Mouse (Mus musculus) embryonic stem cell, embryonic (primary cell): ENCODE measurements at regions not wholly inside any gene's neighbourhood (a gene's known extent, or its start where the extent isn't known, plus 50 kb on each side); places are given as distances from the start of the nearest gene placed in this dataset.

ENCODE experiments used
- CTCF ChIA-PET, 4 experiments: fragments of 300-600 bp in 2 of 4; fragments of 350-600 bp in 2 of 4; sonication (Branson Sonifier 250); formaldehyde crosslinking; loops; one replicate each; lab custom pipeline; 2022; ENCODE audit warnings: inconsistent platforms in 2 of 4; lab: Charles Lee
- POLR2A ChIA-PET, 4 experiments: fragments of 300-600 bp in 2 of 4; fragments of 350-600 bp in 2 of 4; sonication (Branson Sonifier 250); formaldehyde crosslinking; loops; one replicate each; lab custom pipeline; 2022; ENCODE audit warnings: antibody characterized with exemption in 4 of 4, inconsistent platforms in 1 of 4; lab: Charles Lee

GRCm38 (mm10) chr15:15329796-15330195, 1398.8 kb upstream of the Cdh9 start:
- POLR2A ChIA-PET: no interaction called here
- CTCF ChIA-PET: no interaction called here

GRCm38 (mm10) chr15:15331947-15332346, 1396.6 kb upstream of the Cdh9 start:
- POLR2A ChIA-PET: no interaction called here
- CTCF ChIA-PET: no interaction called here

GRCm38 (mm10) chr15:15361841-15362240, 1366.7 kb upstream of the Cdh9 start:
- ChIA-PET CTCF (no interaction called here), POLR2A (interaction anchor here in 1 of 4 experiments (0.6 kb wide), 1 partner anchor 11 kb away, joined by 3 read pairs; no protein-coding TSS in a partner anchor)

GRCm38 (mm10) chr15:15392300-15393022, 1336.1 kb upstream of the Cdh9 start:
- POLR2A ChIA-PET: no interaction called here
- CTCF ChIA-PET: no interaction called here
